Mouse (Mus musculus) heart, embryonic 10.5 days (tissue): Measurements from ENCODE around the gene Morc2a. TPM values are rescaled to one million over a fixed set of nuclear protein-coding genes. Genes with fewer than 3 reads are reported as not detected.

Experiments
- DNase-seq: peaks from one replicate; pipeline ENCODE4 v3.0.0-alpha.2; 2017; ENCODE audit warnings: low spot score
- H3K27ac ChIP-seq: fragments of 300-500 bp; sonication (generic); 2 replicates; pipeline ENCODE4 v1.5.1; 2016; ENCODE audit warnings: mild to moderate bottlenecking
- H3K27me3 ChIP-seq: fragments of 300-500 bp; sonication (generic); 2 replicates; pipeline ENCODE4 v1.6.1; 2016; ENCODE audit warnings: mild to moderate bottlenecking; ENCODE audit not compliant: poor library complexity, insufficient read depth, severe bottlenecking
- H3K36me3 ChIP-seq: fragments of 300-500 bp; sonication (generic); 2 replicates; pipeline ENCODE4 v1.6.1; 2016; ENCODE audit warnings: mild to moderate bottlenecking, moderate library complexity
- H3K4me1 ChIP-seq: fragments of 300-500 bp; sonication (generic); 2 replicates; pipeline ENCODE4 v1.6.1; 2016; ENCODE audit warnings: mild to moderate bottlenecking
- H3K4me3 ChIP-seq: fragments of 300-500 bp; sonication (generic); 2 replicates; pipeline ENCODE4 v1.5.1; 2016; ENCODE audit warnings: mild to moderate bottlenecking, moderate library complexity
- H3K9me3 ChIP-seq: fragments of 300-500 bp; sonication (generic); 2 replicates; pipeline ENCODE4 v1.6.1; 2016; ENCODE audit warnings: mild to moderate bottlenecking, moderate library complexity
- WGBS: fragments of 180-500 bp; shearing (Covaris S2); methylation state at CpG from one replicate; pipeline ENCODE4 v1.1.7; 2016; 5-methylcytosine and 5-hydroxymethylcytosine counted together
- polyA plus RNA-seq: library from polyadenylated mRNA; unstranded; fragments of >200 nt; fragmentation: Nextera tagmentation; extraction: Ambion mirVana; gene quantifications from 2 replicates; pipeline ENCODE4 v1.2.1, GENCODE M21; 2016

Gene Morc2a
- polyA plus RNA-seq, 1 experiment from 2014 or later, result 32.6 TPM

DNA sequence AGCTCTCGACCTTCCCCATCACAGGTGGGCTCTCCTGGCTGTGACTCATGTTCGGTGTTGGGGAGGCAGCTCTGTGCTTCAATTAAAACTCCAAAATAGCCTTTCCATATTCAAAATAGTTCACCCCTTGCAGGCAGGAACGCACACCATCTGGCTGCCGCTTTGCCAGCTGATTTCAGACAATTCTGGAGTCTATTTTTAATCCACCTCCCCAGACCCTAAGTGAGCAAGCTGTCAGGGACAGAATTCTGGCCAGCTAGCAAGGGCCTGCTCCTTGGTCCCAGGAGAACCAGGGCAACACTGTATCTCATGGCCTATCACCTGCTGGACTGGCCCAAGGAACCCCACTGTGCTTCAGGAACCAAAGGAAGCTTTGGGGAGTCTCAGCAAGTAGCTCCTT is 74.9 kb downstream of the Morc2a start:
- H3K4me1 ChIP-seq, result peaks cover 6% of the 10 kb centered on the region; the same call in 1 of the 2 replicates
- 66% methylated on average over 4 of the region's 4 CpGs for WGBS
- DNase-seq, result no peak
- no peaks in the 10 kb centered on the region for H3K36me3 ChIP-seq
- H3K9me3 ChIP-seq, result no peaks in the 10 kb centered on the region
- H3K27ac ChIP-seq, result no peak overlapping the region
- H3K27me3 ChIP-seq, result peaks cover 11% of the 10 kb centered on the region; the same call in 1 of the 2 replicates
- H3K4me3 ChIP-seq, result no peak overlapping the region

DNA sequence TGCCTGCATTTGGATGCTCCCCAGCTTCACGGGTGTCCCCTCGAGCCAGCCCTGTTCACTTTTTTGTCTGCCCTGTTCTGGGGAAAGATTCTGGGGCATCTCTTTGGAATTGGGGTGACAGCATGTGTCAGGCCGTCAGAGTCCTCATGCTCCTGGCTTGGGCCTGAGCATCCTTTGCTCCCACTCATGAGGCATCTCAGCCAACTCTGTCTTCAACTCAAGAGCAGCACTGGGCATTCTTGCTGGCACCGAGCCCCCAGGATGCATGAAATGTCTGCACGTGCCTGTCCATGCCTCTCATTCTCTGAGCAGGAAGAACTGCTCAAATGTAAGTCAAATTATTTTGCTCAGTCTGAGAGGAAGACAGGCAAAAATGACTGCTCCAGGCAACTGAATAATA is 75.7 kb downstream of the Morc2a start:
- DNase-seq, result no peak
- WGBS, result 64% methylated on average over 5 of the region's 5 CpGs
- H3K9me3 ChIP-seq, result no peaks in the 10 kb centered on the region

DNA sequence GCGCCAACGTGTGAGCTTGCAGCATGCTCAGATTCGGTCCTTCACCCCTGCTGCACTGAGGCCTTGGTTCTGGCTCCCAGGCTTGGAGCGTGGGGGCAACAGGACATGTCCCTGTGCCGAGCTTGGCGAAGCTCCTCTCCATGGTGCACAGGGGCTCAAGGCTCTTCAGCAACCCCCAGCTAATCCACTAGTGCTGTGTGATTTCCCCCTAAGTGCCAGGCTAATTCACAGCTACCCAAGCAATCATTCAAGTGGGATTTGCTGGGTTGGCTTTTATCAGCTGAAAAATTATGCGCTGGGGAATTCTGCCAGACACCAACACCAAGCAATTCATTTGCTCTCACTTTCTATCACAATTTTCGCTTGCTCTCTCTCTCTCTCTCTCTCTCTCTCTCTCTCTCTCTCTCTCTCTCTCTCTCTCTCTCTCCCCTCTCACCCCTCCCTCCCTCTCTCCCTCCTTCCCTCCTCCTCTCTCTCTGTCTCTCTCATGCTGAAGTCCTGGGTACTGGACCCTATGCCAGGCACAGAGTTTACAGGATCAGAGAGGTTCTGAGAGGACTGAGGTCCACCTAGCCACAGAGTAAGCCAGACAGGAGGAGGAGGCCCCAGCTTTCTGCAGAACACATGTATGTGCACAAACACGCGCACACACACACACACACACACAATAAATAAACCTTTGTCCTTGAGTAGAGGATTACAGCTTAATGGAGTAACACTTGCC is 76.5 kb downstream of the Morc2a start:
- DNase-seq, result no peak
- Histone ChIP-seq H3K9me3 (no peaks in the 10 kb centered on the region), H3K4me1 (peaks cover 6% of the 10 kb centered on the region; the same call in 1 of the 2 replicates), H3K36me3 (no peaks in the 10 kb centered on the region), H3K27me3 (peaks cover 11% of the 10 kb centered on the region; the same call in 1 of the 2 replicates), H3K27ac (no peak overlapping the region), H3K4me3 (no peak overlapping the region)
- 45% methylated on average over 10 of the region's 10 CpGs for whole genome bisulfite sequencing

More for the DNA sequence above, 75.7 kb downstream of the Morc2a start:
- peaks cover 6% of the 10 kb centered on the region; the same call in 1 of the 2 replicates for H3K4me1 ChIP-seq
- H3K36me3 ChIP-seq, result no peaks in the 10 kb centered on the region
- no peak overlapping the region for H3K27ac ChIP-seq
- no peak overlapping the region for H3K4me3 ChIP-seq
- peaks cover 11% of the 10 kb centered on the region; the same call in 1 of the 2 replicates for H3K27me3 ChIP-seq

DNA sequence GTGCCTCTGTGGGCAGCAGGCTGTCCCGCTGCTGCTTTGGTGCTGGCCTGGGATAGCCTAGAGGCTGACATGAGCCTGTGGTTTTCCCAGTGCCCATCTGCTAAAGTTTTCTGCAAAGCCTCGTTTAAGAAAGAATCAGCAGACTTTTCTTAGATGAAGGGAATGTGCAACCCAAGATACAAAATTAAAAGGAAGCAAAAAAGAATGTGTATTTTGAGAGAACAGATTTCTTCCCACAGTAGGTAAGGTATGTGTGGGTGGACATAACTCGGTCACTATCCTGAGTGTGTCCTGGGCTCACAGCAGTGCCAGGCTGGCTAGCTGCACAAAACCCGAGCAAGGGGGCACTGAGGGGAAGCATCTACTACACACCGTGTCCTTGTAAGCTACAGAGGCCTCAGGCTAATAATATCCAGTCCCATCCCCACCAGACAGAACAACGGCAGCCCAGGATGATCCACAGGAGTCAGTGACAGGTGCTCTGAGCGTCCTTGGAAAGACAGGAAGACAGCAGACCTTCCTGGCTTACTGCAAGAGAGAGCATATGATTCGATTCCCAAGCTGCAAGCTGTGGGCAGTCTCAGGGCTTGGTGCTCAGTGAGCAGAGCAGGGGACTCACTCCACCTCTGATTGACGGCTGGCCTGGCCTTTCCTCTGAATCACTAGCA is 78.6 kb downstream of the Morc2a start:
- no peak for DNase-seq
- H3K4me1 ChIP-seq, result 0 out of 2 replicates have a peak, but pooled peaks cover 6% of the 10 kb centered on the region
- no peak overlapping the region for H3K4me3 ChIP-seq
- H3K27me3 ChIP-seq, result peaks cover 11% of the 10 kb centered on the region; the same call in 1 of the 2 replicates
- no peaks in the 10 kb centered on the region for H3K36me3 ChIP-seq
- H3K9me3 ChIP-seq, result no peaks in the 10 kb centered on the region
- 68% methylated on average over 9 of the region's 9 CpGs for WGBS
- no peak overlapping the region for H3K27ac ChIP-seq

DNA sequence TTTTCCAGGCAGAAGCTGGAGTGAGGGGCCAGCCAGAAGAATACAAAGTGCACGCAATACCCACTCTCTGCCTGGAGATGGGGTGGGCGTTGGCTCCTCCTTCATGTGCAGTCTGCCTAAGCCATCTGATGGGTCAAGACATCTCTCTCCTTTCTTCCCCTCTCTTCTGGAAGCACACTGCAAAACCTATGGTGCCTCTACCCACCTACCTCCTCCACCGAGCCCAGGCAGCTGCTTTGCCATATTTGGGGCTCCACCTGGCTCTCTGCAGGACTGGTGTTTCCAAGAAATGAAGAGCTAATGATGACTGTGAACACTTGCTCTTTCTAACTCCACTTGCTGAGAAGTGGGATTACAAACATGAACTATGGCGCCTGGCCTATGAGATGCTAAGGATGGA is 82.5 kb downstream of the Morc2a start:
- no peaks in the 10 kb centered on the region for H3K36me3 ChIP-seq
- no peaks in the 10 kb centered on the region for H3K9me3 ChIP-seq
- H3K4me1 ChIP-seq, result no peaks in the 10 kb centered on the region
- WGBS, result 78% methylated on average over 4 of the region's 4 CpGs
- H3K27ac ChIP-seq, result no peak overlapping the region
- no peak for DNase-seq
- no peak overlapping the region for H3K4me3 ChIP-seq
- peaks cover under 1% of the 10 kb centered on the region; the same call in 1 of the 2 replicates for H3K27me3 ChIP-seq

DNA sequence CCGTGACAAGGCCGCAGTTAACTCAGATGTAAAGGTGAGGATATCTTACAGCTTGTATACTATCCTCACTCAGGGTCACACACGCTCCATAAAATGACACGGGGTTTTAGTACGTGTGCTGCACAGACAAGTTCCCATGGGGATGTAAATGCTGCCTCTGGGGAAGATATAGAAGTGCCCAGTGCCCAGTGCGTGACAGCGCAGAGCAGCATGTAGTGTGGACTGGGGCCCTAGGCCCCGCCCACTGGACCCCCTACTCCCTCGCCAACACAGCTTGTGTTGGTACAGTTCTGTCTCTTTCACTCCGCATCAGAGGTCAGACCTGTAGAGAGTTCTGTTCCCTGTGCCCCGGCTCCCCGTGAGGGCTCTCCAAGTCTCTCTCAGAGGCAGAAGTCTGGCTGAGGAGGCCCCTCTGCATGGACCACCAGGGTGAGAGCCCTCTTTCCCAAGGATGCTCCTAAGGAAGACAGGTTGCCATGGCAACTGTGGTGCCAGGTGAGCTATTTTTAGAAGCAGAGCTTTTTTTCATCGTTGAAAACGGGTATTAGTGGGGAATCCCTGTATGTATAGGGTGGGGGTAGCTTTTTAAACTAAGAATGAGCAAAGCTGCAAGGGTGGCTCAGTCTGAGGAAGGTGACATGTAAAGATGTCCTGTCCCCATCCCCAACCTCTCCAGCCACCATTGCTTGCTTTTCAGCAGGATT is 85.1 kb downstream of the Morc2a start:
- no peak overlapping the region for H3K4me3 ChIP-seq
- no peak for DNase-seq
- no peaks in the 10 kb centered on the region for H3K4me1 ChIP-seq
- H3K27me3 ChIP-seq, result no peaks in the 10 kb centered on the region
- no peak overlapping the region for H3K27ac ChIP-seq
- 71% methylated on average over 14 of the region's 14 CpGs for WGBS
- H3K36me3 ChIP-seq, result no peaks in the 10 kb centered on the region
- no peaks in the 10 kb centered on the region for H3K9me3 ChIP-seq

DNA sequence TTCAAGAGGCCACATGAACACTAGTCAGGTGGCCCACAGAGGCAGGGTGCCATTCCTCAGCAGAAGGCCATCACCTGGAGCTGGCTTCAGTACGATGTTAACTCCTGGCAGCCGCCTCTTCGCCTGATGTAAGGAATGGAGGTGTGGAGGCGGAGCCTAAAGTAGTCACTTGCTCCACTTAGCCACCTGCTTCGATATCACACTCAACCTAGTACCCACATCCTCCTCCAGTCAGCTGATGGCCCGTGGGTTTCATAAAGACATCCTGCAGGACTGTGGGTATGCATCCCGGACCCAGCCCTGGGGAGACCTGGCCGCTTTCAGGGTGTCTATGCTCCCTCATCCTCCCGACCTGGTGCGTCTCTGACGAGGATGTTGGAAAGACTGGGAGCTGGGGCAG is 86.7 kb downstream of the Morc2a start:
- no peak overlapping the region for H3K4me3 ChIP-seq
- no peaks in the 10 kb centered on the region for H3K9me3 ChIP-seq
- DNase-seq, result no peak
- 74% methylated on average over 11 of the region's 11 CpGs for WGBS
- no peaks in the 10 kb centered on the region for H3K4me1 ChIP-seq
- no peaks in the 10 kb centered on the region for H3K36me3 ChIP-seq
- H3K27ac ChIP-seq, result no peak overlapping the region
- H3K27me3 ChIP-seq, result no peaks in the 10 kb centered on the region

DNA sequence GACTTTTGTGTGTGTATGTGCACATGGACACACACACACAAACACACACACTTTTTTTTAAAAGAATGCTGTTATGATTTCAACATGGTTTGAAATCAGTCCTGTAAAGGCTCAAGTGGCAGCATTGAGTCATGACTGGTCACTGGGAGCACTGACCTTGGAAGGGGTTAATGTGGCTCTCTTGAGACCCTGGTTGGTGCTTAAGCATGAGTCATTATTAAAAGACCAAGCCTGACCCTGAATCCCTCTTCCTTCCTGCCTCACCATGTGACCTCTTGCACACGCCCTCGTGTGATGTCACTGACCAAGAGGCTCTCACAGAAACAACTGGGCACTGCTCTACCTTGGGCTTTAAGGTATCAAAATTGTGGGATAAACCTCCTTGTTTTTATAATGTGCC is 89.8 kb downstream of the Morc2a start:
- H3K36me3 ChIP-seq, result no peaks in the 10 kb centered on the region
- no peaks in the 10 kb centered on the region for H3K4me1 ChIP-seq
- H3K27me3 ChIP-seq, result peaks cover 2% of the 10 kb centered on the region; the same call in 1 of the 2 replicates
- H3K27ac ChIP-seq, result no peak overlapping the region
- DNase-seq, result no peak
- WGBS, result 71% methylated on average over 2 of the region's 2 CpGs
- H3K4me3 ChIP-seq, result no peak overlapping the region
- no peaks in the 10 kb centered on the region for H3K9me3 ChIP-seq

Other genes starting within 250 kb of the Morc2a start
- gene Limk2, start 240.0 kb upstream of the Morc2a start, polyA plus RNA-seq, result 68.8 and 73.9 TPM in 2 replicates
- 29.8 and 31.0 TPM in 2 replicates for gene Rnf185, start 196.8 kb upstream of the Morc2a start, polyA plus RNA-seq
- 0.21 and 0.70 TPM in 2 replicates for gene Pla2g3, start 160.9 kb upstream of the Morc2a start, polyA plus RNA-seq
- gene Inpp5j, start 144.4 kb upstream of the Morc2a start, polyA plus RNA-seq, result 2.8 and 9.7 TPM in 2 replicates
- gene Selenom, start 134.5 kb upstream of the Morc2a start, polyA plus RNA-seq, result 66.3 and 87.5 TPM in 2 replicates
- 69.5 and 91.2 TPM in 2 replicates for gene Smtn, start 108.6 kb upstream of the Morc2a start, polyA plus RNA-seq
- gene Osbp2, start 214.7 kb downstream of the Morc2a start, polyA plus RNA-seq, result 0.11 and 0.29 TPM in 2 replicates
- 0.31 and 0.33 TPM in 2 replicates for gene 4921536K21Rik, start 245.9 kb downstream of the Morc2a start, polyA plus RNA-seq
- 13.6 and 16.1 TPM in 2 replicates for gene Dusp18, start 246.0 kb downstream of the Morc2a start, polyA plus RNA-seq